Comparison of ENCODE assay signal across 8 mouse cellular contexts in the genomic region with DNA sequence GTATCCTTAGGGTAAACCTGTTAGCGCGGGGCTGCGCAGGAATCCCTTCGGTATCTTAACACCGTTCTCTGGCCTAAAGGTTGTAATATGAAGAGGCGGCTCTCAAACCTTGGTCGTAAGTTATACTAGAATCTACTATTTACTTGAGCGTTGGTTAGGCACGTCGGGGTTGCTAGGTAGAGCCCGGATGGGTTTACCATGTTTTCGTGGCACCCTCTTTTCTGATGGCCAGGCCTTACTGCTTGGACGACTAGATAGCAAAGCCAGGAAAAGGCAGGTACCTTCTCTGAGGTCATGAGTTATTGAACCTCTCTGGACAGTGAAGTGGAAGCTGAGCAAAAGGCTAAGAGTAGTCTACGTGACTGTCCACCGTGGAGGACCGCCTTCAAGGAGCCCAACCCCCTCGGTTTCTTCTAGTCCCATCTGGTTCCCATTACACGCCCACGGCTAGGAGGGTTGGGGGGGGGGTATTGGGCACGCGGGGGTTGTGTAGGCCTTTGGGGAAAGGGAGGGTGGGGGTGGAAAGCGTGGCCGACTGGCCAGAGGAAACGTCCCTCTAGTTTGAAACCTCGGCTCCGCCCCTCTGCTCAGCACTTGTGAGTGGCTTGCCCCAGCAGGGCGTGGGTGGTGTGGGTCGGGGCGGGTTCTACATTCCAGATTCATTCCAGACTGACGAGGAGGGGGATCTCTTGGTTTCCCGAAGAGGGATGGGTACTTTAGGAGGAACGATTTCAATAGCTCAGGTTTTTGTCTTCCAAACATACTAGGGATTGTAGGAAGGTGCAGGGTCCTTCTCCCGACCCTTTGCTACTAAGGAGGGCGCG. TPM values are rescaled to one million over a fixed set of nuclear protein-coding genes. Genes with fewer than 3 reads are reported as not detected.
DNase-seq lines count a peak whose midpoint lies in the region; ATAC-seq and TF ChIP-seq lines count a peak whose summit lies in the region.

No protein-coding gene starts in this region.

- ATAC-seq in forebrain, postnatal 0 days: peak; percentile 30

- no peak for TF ChIP-seq CTCF in forebrain, postnatal 0 days (IDR thresholded peaks at IDR 0.05; ENCODE audit: low read depth)

- 5% methylated on average over 35 of the region's 35 CpGs for WGBS in forebrain, postnatal 0 days

- no peaks in the 10 kb centered on the region for H3K9me3 ChIP-seq in forebrain, postnatal 0 days (ENCODE audit: low read length)

- H3K27me3 ChIP-seq in forebrain, postnatal 0 days (ENCODE audit: insufficient read depth, low read length): peaks cover 25% of the 10 kb centered on the region

- peaks cover 20% of the 10 kb centered on the region for H3K4me1 ChIP-seq in forebrain, postnatal 0 days (ENCODE audit: insufficient read depth)

- peak; percentile 93 for DNase-seq in ES-CJ7 (ENCODE audit: low read depth, low spot score)
- peak; percentile 87 for DNase-seq in cerebellum, adult 11-12 months
- peak; percentile 62 for DNase-seq in forebrain, postnatal 0 days
- peak; percentile 91 for DNase-seq in heart, postnatal 4 days
- DNase-seq in layer of hippocampus, adult 8-10 months (ENCODE audit: low spot score in 2 of 2): peak; percentile 63 to 64
- peak; percentile 91 for DNase-seq in lung, postnatal 14 days
- peak; percentile 84 for DNase-seq in ovary, postnatal 36 days (ENCODE audit: low spot score)
- DNase-seq in thymus, postnatal 25 days: peak; percentile 34

- H3K4me3 ChIP-seq in forebrain, postnatal 0 days (ENCODE audit: low read depth, low read length): peak overlapping the region; percentile 66

- H3K9ac ChIP-seq in forebrain, postnatal 0 days: peak overlapping the region; percentile 62

- no peaks in the 10 kb centered on the region for H3K36me3 ChIP-seq in forebrain, postnatal 0 days (ENCODE audit: insufficient read depth)

- peak overlapping the region; percentile 84 for H3K27ac ChIP-seq in forebrain, postnatal 0 days (ENCODE audit: low read depth, low read length)

- peak overlapping the region; percentile 88 for H3K4me2 ChIP-seq in forebrain, postnatal 0 days (ENCODE audit: low read depth)

RNA-seq across cellular contexts. Expression of a gene that starts 0.8 kb away (rescaled TPM):
- total RNA-seq in forebrain, postnatal 0 days (2014; rRNA removed): 3.4 and 6.1 TPM in 2 replicates
- 2.8 and 3.2 TPM in 2 replicates for polyA plus RNA-seq in forebrain, postnatal 0 days (2015; fragmentation: Nextera tagmentation; extraction: Ambion mirVana)
- 1 to 10 TPM; 8.9 TPM for total RNA-seq in heart, postnatal 4 days (2021)
- 1 to 10 TPM; 5.8 to 8.1 (median 7.6) TPM for total RNA-seq in layer of hippocampus, adult 8-10 months (2022)

RNA-seq across cellular contexts. Expression of a gene that starts 0.9 kb away (rescaled TPM):
- 12.9 and 14.4 TPM in 2 replicates for total RNA-seq in forebrain, postnatal 0 days (2014; rRNA removed)
- 4.5 and 4.8 TPM in 2 replicates for polyA plus RNA-seq in forebrain, postnatal 0 days (2015; fragmentation: Nextera tagmentation; extraction: Ambion mirVana)
- 10 to 100 TPM; 13.5 to 14.9 TPM for total RNA-seq in heart, postnatal 4 days (2021)
- 10 to 100 TPM; 45.3 to 51.6 (median 49.0) TPM for total RNA-seq in layer of hippocampus, adult 8-10 months (2022)

RNA-seq across cellular contexts. Expression of a gene that starts 24.7 kb away (rescaled TPM):
- 4.6 and 5.4 TPM in 2 replicates for total RNA-seq in forebrain, postnatal 0 days (2014; rRNA removed)
- polyA plus RNA-seq in forebrain, postnatal 0 days (2015; fragmentation: Nextera tagmentation; extraction: Ambion mirVana): 4.3 and 4.4 TPM in 2 replicates
- total RNA-seq in heart, postnatal 4 days (2021): 10 to 100 TPM; 41.7 to 42.1 TPM
- total RNA-seq in layer of hippocampus, adult 8-10 months (2022): 10 to 100 TPM in 3 of 4 experiments, 1 to 10 TPM in 1; 10.0 to 13.6 (median 11.3) TPM

RNA-seq across cellular contexts. Expression of a gene that starts 37.5 kb away (rescaled TPM):
- total RNA-seq in forebrain, postnatal 0 days (2014; rRNA removed): 0.15 and 0.29 TPM in 2 replicates
- 0.28 and 0.35 TPM in 2 replicates for polyA plus RNA-seq in forebrain, postnatal 0 days (2015; fragmentation: Nextera tagmentation; extraction: Ambion mirVana)
- under 1 TPM; 0.10 to 0.36 TPM for total RNA-seq in heart, postnatal 4 days (2021)
- total RNA-seq in layer of hippocampus, adult 8-10 months (2022): 1 to 10 TPM in 2 of 4 experiments, under 1 TPM in 2; 0.56 to 1.7 (median 0.86) TPM

RNA-seq across cellular contexts. Expression of a gene that starts 46.5 kb away (rescaled TPM):
- 183 and 228 TPM in 2 replicates for total RNA-seq in forebrain, postnatal 0 days (2014; rRNA removed)
- 42.2 and 70.4 TPM in 2 replicates for polyA plus RNA-seq in forebrain, postnatal 0 days (2015; fragmentation: Nextera tagmentation; extraction: Ambion mirVana)
- total RNA-seq in heart, postnatal 4 days (2021): 10 to 100 TPM; 68.8 to 73.0 TPM
- 100 to 1,000 TPM; 293 to 333 (median 304) TPM for total RNA-seq in layer of hippocampus, adult 8-10 months (2022)

Comparison
In these comparisons a context has a peak if more than half of its experiments do, and no peak if none do; other contexts are left out.
1. Peak in every context shown above with its lines: DNase-seq, ATAC-seq, H3K4me3 ChIP-seq and H3K27ac ChIP-seq.
2. DNase-seq: peak in every context shown above with its lines; median percentile 93 in ES-CJ7; 91 in heart, postnatal 4 days; 91 in lung, postnatal 14 days; 87 in cerebellum, adult 11-12 months; 84 in ovary, postnatal 36 days; 64 in layer of hippocampus, adult 8-10 months; 62 in forebrain, postnatal 0 days; 34 in thymus, postnatal 25 days.